Mouse (Mus musculus) forebrain, embryonic 11.5 days (tissue): ENCODE data around the gene Utp4. TPM values are rescaled to one million over a fixed set of nuclear protein-coding genes. Genes with fewer than 3 reads are reported as not detected.
"Not testable (repeated sequence)": the region's sequence is repeated elsewhere in the genome, so short reads cannot be mapped to it uniquely, and the experiment has no call there.

Experiments
- ATAC-seq: fragments of 200-750 bp; cut with Nextera tagmentation; replicated peaks from 2 replicates; pipeline ENCODE4 v1.8.0; 2017; ENCODE audit warnings: moderate TSS enrichment; ENCODE audit not compliant: low FRiP score
- DNase-seq: peaks from one replicate; pipeline ENCODE4 v3.0.0-alpha.2; 2017; ENCODE audit warnings: low spot score
- H3K27ac ChIP-seq: fragments of 300-500 bp; sonication (generic); 2 replicates; pipeline ENCODE4 v1.5.1; 2014; ENCODE audit warnings: low read depth, low read length
- H3K27me3 ChIP-seq: fragments of 300-500 bp; sonication (generic); 2 replicates; pipeline ENCODE4 v1.6.1; 2014; ENCODE audit warnings: mild to moderate bottlenecking, low read length, mixed read lengths; ENCODE audit not compliant: control insufficient read depth, insufficient read depth
- H3K36me3 ChIP-seq: fragments of 300-500 bp; sonication (generic); 2 replicates; pipeline ENCODE4 v1.6.1; 2014; ENCODE audit warnings: mild to moderate bottlenecking, low read length, moderate library complexity, mixed read lengths; ENCODE audit not compliant: control insufficient read depth, insufficient read depth
- H3K4me1 ChIP-seq: fragments of 300-500 bp; sonication (generic); replicated peaks from 2 replicates; pipeline ENCODE4 v1.6.1; 2014; ENCODE audit warnings: low read length, mixed read lengths; ENCODE audit not compliant: control insufficient read depth, insufficient read depth
- H3K4me2 ChIP-seq: fragments of 300-500 bp; sonication (generic); 2 replicates; pipeline ENCODE4 v1.6.1; 2014; ENCODE audit warnings: low read depth, mild to moderate bottlenecking, low read length, moderate library complexity, mixed read lengths; ENCODE audit not compliant: severe bottlenecking
- H3K4me3 ChIP-seq: fragments of 300-500 bp; sonication (generic); 2 replicates; pipeline ENCODE4 v1.5.1; 2014; ENCODE audit warnings: low read depth, low read length
- H3K9ac ChIP-seq: fragments of 300-500 bp; sonication (generic); 2 replicates; pipeline ENCODE4 v1.6.1; 2014; ENCODE audit warnings: low read length
- H3K9me3 ChIP-seq: fragments of 300-500 bp; sonication (generic); 2 replicates; pipeline ENCODE4 v1.6.1; 2016; ENCODE audit warnings: low read length, mixed read lengths; ENCODE audit not compliant: control insufficient read depth
- WGBS: fragments of 180-500 bp; shearing (Covaris S2); extraction: QIAGEN DNeasy Blood & Tissue Kit; methylation state at CpG from one replicate; pipeline ENCODE4 v1.1.7; 2014; 5-methylcytosine and 5-hydroxymethylcytosine counted together
- polyA plus RNA-seq: library from polyadenylated mRNA; unstranded; fragments of >200 nt; fragmentation: Nextera tagmentation; extraction: Ambion mirVana; gene quantifications from 2 replicates; pipeline ENCODE4 v1.2.1, GENCODE M21; 2014

The Utp4 gene
- polyA plus RNA-seq, 1 experiment from 2014 or later, result 79.6 TPM

DNA sequence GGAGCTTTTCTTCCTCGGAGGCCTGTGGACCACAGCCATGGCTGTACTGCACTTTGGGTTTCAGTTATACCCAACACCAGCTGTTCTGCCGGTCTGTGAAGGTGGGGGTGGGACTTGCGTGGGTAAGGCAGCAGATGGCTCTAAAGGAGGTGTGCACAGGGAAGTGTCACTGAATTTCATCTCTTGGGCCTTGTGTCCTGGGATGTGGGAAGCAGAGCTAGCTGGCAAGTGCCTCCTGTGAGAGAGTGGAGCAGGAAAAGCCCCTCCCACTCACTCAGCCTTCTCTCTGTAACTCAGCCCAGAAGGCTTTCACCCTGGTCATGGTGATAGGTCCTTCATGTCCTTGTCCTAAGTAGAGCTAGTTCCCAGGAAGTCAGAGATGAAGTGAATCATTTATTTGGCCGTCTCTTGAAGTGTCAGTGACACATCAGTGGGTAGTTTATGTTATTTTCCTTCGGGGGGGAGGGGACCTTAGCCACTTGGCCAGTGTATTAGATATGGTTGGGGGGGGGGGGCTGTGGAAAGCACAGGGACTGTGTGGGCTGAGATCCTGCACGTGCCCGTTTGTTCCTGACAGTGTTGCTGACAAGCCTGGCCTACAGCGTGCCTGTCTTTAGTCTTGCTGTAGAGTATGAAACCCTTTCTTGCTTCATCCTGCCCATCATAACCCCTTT is 26.4 kb downstream of the Utp4 start:
- no peaks in the 10 kb centered on the region for H3K4me1 ChIP-seq
- DNase-seq (no peak), ATAC-seq (no peak)
- no peaks in the 10 kb centered on the region for H3K9me3 ChIP-seq
- H3K27ac ChIP-seq, result no peak overlapping the region
- peaks cover 15% of the 10 kb centered on the region for H3K36me3 ChIP-seq
- no peak overlapping the region for H3K4me3 ChIP-seq
- no peak overlapping the region for H3K9ac ChIP-seq
- no peak overlapping the region for H3K4me2 ChIP-seq
- no peaks in the 10 kb centered on the region for H3K27me3 ChIP-seq
- WGBS, result 91% methylated on average over 8 of the region's 8 CpGs

DNA sequence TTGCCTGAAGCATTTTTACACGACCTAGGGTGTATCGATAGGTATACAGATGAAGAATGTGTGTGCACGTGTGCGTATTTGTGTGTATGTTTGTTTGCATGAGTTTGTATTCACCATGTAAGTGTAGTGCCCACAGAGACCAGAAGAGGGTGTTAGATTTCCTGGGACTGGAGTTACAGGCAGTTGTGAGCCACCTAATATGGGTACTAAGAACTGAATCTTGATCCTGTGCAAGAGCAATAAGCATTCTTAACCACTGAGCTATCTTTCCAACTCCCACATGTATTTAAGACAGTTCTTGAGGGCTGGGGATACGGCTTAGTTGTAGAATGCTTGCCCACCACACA is 26.9 kb downstream of the Utp4 start:
- H3K4me3 ChIP-seq, result no peak overlapping the region
- H3K36me3 ChIP-seq, result peaks cover 15% of the 10 kb centered on the region
- H3K27me3 ChIP-seq, result no peaks in the 10 kb centered on the region
- DNase-seq (no peak), ATAC-seq (no peak)
- H3K4me2 ChIP-seq, result no peak overlapping the region
- no peaks in the 10 kb centered on the region for H3K4me1 ChIP-seq
- no peaks in the 10 kb centered on the region for H3K9me3 ChIP-seq
- whole genome bisulfite sequencing, result 96% methylated on average over 5 of the region's 5 CpGs
- H3K9ac ChIP-seq, result no peak overlapping the region
- H3K27ac ChIP-seq, result no peak overlapping the region

DNA sequence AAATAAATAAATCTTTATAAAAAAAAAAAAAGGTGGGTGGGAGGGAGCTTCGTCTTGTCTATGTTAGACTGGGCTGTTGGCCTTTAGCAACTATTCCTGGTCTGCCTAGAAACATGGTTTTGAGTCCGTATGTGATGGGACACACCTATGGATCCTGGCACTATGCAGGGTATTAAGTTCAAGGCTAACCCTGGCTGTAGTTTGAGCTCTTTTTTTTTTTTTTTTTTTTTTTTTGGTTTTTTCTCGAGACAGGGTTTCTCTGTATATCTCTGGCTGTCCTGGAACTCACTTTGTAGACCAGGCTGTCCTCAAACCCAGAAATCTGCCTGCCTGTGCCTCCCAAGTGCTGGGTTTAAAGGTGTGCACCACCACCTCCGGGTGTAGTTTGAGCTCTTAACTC is 30.6 kb downstream of the Utp4 start:
- WGBS, result 92% methylated on average over 4 of the region's 4 CpGs

DNA sequence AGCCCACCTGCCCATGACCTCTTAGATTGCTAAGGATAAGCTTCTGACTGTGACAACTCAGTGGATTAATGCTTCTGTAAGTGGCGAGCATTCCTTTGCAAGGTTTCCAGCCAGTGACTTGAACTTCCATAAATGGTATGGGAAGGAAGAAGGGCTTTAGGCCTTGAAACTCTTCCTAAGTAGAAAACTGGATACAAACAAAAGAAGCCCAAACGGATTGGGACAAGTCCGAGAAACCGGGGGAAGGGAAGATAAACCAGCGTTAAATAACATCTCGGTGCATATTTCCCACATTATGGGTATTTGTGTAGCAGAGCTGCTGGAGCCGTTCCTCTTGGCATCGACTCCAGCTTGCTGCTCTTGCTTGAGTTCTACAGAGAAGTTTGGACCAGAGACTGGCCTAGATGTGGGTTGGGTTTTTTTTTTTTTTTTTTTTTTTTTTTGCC is 31.5 kb downstream of the Utp4 start:
- 88% methylated on average over 8 of the region's 8 CpGs for WGBS

More for the DNA sequence above, 30.6 kb downstream of the Utp4 start:
- Histone ChIP-seq H3K4me2 (no peak overlapping the region), H3K36me3 (peaks cover 9% of the 10 kb centered on the region; the same call in 1 of the 2 replicates), H3K27ac (no peak overlapping the region), H3K9me3 (no peaks in the 10 kb centered on the region), H3K4me1 (no peaks in the 10 kb centered on the region), H3K27me3 (no peaks in the 10 kb centered on the region), H3K9ac (no peak overlapping the region), H3K4me3 (no peak overlapping the region)
- DNase-seq, result no peak
- ATAC-seq, result no peak

DNA sequence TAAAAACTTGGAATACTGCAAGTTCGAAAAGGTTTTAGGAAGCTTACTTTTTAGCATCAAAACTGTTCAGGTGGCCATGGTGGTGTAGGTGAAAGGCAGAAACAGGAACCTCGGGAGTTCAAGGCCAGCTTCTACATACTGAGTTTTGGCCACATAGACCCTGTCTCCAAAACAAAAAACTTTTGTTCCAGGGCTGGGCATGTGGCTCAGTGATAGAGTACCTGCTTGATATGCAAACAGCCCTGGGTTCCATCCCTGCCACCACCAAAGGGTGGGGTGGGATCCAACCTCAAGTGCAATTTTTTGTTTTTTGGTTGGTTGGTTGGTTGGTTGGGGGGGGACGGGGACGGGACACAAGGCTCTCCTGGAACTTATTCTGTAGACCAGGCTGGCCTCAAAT is 32.0 kb downstream of the Utp4 start:
- Histone ChIP-seq H3K4me2 (no peak overlapping the region), H3K4me3 (no peak overlapping the region), H3K36me3 (peaks cover 6% of the 10 kb centered on the region; the same call in 1 of the 2 replicates), H3K4me1 (no peaks in the 10 kb centered on the region), H3K9me3 (no peaks in the 10 kb centered on the region), H3K9ac (no peak overlapping the region), H3K27me3 (no peaks in the 10 kb centered on the region), H3K27ac (no peak overlapping the region)
- ATAC-seq (no peak), DNase-seq (no peak)
- 94% methylated on average over 4 of the region's 4 CpGs for WGBS

More for the DNA sequence above, 31.5 kb downstream of the Utp4 start:
- Histone ChIP-seq H3K4me1 (no peaks in the 10 kb centered on the region), H3K36me3 (peaks cover 9% of the 10 kb centered on the region; the same call in 1 of the 2 replicates), H3K4me3 (no peak overlapping the region), H3K27me3 (no peaks in the 10 kb centered on the region), H3K9me3 (no peaks in the 10 kb centered on the region), H3K27ac (no peak overlapping the region), H3K9ac (no peak overlapping the region), H3K4me2 (no peak overlapping the region)
- DNase-seq (no peak), ATAC-seq (no peak)

DNA sequence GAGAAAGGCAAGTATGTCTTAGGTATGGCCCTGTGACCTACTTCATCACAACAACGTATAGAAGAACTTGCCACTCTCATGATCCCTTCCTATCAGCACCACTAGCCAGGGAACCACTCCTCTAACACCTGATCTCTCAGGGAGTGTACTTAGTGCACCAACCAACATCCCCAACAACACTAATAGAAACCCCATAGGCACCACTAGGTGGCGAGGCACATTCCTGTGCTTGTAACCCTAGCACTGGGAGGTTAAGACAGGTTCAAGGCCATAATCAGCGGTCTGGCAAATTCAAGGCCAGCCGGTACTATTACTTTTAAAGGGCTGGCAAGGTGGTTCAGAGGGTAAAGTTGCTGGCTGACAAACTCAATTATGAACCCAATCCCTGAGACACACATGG is 33.8 kb downstream of the Utp4 start:
- ATAC-seq (no peak), DNase-seq (no peak)
- 51% methylated on average over 4 of the region's 4 CpGs for WGBS

DNA sequence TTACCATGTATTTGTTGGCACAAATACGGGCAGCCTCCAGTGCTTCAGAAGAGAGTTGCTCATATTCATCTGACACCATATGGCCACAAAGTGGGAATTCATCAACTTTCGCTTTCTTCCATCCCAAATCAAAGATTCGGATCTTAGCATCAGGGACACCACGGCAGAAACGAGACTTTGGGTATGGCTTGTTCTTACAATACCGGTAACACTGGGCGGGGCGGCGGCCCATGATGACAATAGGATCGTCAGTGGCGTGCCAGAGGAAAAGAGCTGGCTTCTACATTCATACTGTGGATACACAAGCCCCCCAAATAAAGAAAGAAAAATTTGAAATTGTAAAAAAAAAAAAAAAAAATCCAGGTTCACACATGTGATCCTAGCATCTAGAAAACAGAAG is 34.7 kb downstream of the Utp4 start:
- H3K27ac ChIP-seq, H3K9me3 ChIP-seq, DNase-seq, H3K36me3 ChIP-seq, H3K4me1 ChIP-seq, H3K4me2 ChIP-seq, H3K4me3 ChIP-seq, H3K9ac ChIP-seq, H3K27me3 ChIP-seq, ATAC-seq: not testable (repeated sequence)
- WGBS, result 94% methylated on average over 10 of the region's 11 CpGs

More for the DNA sequence above, 33.8 kb downstream of the Utp4 start:
- no peak overlapping the region for H3K4me2 ChIP-seq
- H3K9me3 ChIP-seq, result no peaks in the 10 kb centered on the region
- no peak overlapping the region for H3K9ac ChIP-seq
- H3K4me3 ChIP-seq, result no peak overlapping the region
- H3K27me3 ChIP-seq, result no peaks in the 10 kb centered on the region
- no peak overlapping the region for H3K27ac ChIP-seq
- H3K36me3 ChIP-seq, result peaks cover 3% of the 10 kb centered on the region; the same call in 1 of the 2 replicates
- peaks cover under 1% of the 10 kb centered on the region; the same call in 1 of the 2 replicates for H3K4me1 ChIP-seq

DNA sequence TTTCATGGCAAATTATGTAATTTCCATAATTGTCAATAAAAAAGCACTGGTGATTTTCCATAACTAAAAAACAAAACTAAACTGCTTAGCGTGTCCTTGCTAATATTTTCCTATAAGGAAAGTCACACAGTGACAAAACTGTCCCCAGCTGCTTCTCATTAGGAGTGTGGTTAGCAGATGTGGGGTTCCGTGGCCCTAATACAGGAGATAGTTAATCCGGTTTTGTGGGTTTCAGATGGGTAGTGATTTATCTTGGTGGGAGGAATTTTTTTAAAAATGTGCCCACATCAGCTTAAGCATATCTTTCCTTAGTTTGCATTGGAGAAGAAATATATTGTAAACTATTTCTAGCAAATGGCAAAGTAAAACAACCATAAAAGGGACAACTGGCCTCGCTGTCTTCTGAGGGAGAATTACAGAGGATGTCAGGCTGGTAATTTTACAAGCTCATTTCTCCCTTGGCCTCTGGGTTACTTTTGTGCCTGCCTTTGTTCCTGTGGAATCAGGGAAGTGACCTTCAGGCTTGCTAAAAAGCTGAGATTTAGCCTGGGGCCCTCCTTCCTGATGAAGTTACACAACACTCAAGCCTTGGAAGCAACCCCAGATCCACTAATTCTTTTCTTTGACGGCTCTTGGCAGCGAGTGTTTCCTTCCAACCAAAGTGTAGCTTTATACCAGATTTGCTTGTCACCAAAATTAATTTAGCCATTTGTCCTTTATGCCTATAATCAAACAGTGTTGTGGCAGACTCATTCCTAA is 35.9 kb downstream of the Utp4 start:
- H3K27me3 ChIP-seq, result 0 out of 2 replicates have a peak, but pooled peaks cover 3% of the 10 kb centered on the region
- peaks cover 6% of the 10 kb centered on the region; the same call in 1 of the 2 replicates for H3K4me1 ChIP-seq
- ATAC-seq (no peak), DNase-seq (no peak)
- no peaks in the 10 kb centered on the region for H3K36me3 ChIP-seq
- WGBS, result 75% methylated on average over 6 of the region's 6 CpGs
- H3K4me3 ChIP-seq, result no peak overlapping the region
- H3K9me3 ChIP-seq, result no peaks in the 10 kb centered on the region
- no peak overlapping the region for H3K27ac ChIP-seq
- H3K9ac ChIP-seq, result no peak overlapping the region
- H3K4me2 ChIP-seq, result no peak overlapping the region
